Mouse (Mus musculus) frontal cortex, postnatal 36 days (tissue): Measurements from ENCODE around the gene Cdh5.

Source experiments
- DNase-seq, 2 experiments: peaks; one replicate each; pipeline ENCODE4 v3.0.0; 2022; ENCODE audit warnings: low spot score in 2 of 2

Cdh5 gene

GRCm38 (mm10) chr8:104188459-104188858 is 87.0 kb downstream of the Cdh5 start:
- DNase-seq: no peak

DNA sequence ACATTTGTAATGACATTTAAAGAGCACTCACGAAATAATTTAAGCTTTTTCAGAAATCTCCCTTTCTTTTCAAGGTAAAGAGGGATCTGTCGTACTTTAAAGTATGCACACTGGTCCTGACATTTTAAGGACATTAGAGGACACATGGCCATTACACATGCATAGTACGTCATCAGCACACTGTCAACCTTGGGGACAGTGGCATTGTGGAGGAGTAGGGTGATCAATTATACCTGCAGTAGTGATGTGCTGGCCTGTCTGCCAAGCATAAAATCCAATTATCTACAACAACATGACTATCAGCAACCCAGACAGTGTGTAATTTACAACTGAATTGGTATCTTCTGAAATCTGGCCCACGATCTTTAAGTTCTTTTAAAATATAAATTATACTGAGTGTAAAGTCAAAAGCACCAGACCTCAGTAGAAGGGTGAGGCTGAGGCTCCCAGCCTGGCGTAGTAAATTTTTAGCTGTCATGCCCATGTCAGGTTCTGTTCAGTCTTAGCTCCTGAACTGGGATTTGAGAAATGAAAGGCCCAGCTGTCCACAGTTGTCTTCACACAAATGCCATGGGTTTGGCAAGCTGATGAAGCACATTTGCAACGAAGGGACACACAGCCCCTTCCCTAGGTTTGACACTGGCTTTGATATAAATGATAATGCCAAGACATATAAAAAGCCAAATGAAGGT is 89.5 kb downstream of the Cdh5 start:
- no peak for DNase-seq

DNA sequence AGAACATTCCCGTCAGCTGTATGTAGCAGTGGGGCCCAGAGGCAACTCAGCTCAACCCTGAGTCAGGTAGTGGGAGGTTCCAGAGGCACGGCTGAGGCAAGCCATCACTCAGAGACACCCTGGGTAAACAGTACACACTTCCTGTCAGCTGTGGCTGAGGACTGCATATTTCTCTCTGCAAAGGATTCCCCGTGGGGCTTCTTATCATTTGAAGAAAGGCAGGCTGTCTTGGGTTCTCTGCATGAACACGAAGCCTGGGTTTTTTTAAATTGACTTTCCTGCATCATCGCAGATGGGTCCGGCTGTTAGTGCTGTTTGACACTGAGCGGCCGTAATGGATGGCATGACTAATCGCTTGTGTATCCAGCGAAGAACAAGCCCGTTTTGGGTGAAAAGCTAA is 90.1 kb downstream of the Cdh5 start:
- DNase-seq: no peak
